Mouse (Mus musculus): Measurements from ENCODE around the gene Recql5. TPM values are rescaled to one million over a fixed set of nuclear protein-coding genes. Genes with fewer than 3 reads are reported as not detected.
A peak's percentile ranks its signal among the peaks of the same experiment; 100 is the strongest.
"Not testable (repeated sequence)": the region's sequence is repeated elsewhere in the genome, so short reads cannot be mapped to it uniquely, and the experiment has no call there.

Recql5 gene
- polyA plus RNA-seq, 1 experiment from 2014 or later: 23.9 TPM

DNA sequence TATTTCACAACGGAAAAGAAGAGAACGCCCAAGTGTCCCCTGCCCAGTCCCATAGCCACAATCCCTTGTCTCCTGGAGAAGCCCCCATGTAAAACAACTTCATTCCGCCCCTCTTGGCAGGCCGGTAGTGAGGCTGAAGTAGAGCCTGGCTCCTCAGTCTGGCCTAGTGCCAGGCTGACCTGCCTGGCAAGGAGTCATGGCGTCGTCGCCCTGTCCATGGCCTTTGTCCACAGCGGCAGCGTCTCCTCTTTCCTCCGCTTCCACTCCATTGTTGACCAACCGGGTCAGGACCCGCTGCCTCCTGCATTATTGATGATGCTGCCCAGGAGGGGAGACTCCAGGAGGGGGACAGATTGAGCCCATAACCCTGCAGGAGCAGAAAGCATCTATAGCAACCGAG is 75.3 kb downstream of the Recql5 start:
- Histone ChIP-seq H3K36me3 (0 out of 2 replicates have a peak, but pooled peaks cover 6% of the 10 kb centered on the region), H3K9me3 (replicated peaks) (no peaks in the 10 kb centered on the region), H3K4me1 (peaks cover 15% of the 10 kb centered on the region), H3K4me2 (replicated peaks) (no peak overlapping the region), H3K27me3 (peaks cover 61% of the 10 kb centered on the region), H3K27ac (replicated peaks) (no peak overlapping the region), H3K4me3 (replicated peaks) (no peak overlapping the region), H3K9ac (no peak overlapping the region)
- ATAC-seq (ENCODE audit: insufficient number of reproducible peaks, low FRiP score, low TSS enrichment, low read depth): no peak
- WGBS: 57% methylated on average over 13 of the region's 13 CpGs

GRCm38 (mm10) chr11:115857146-115857545 is 76.1 kb downstream of the Recql5 start:
- 89% methylated on average over 4 of the region's 4 CpGs for WGBS
- H3K27ac ChIP-seq (replicated peaks); H3K4me3 ChIP-seq (replicated peaks); H3K4me2 ChIP-seq (replicated peaks); H3K9ac ChIP-seq; H3K9me3 ChIP-seq (replicated peaks); ATAC-seq (ENCODE audit: insufficient number of reproducible peaks, low FRiP score, low TSS enrichment, low read depth); H3K36me3 ChIP-seq: not testable (repeated sequence)
- peaks cover 58% of the 10 kb centered on the region for H3K27me3 ChIP-seq
- H3K4me1 ChIP-seq: peaks cover 15% of the 10 kb centered on the region

DNA sequence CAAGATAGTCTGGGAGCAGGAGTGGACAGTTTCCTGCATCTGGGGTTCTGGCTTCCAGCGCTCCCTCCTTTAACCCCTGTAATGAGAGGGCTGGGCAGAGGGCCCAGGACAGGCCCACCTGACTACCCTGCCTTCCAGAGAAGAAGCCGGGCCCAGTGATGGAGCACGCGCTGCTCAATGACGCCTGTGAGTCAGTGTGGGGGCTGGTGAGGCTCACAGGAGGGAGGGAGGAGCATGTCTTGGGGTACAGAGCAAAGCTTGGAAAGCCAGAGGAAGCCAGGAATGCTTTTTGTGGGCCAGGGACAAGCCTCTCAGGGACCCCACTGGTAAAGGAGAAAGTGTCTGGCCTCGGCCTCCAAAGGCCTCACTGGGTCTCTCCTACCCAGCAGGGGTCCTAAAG is 78.6 kb downstream of the Recql5 start:
- no peak overlapping the region for H3K9ac ChIP-seq
- peaks cover 33% of the 10 kb centered on the region for H3K27me3 ChIP-seq
- ATAC-seq (ENCODE audit: insufficient number of reproducible peaks, low FRiP score, low TSS enrichment, low read depth): no peak
- 84% methylated on average over 6 of the region's 6 CpGs for WGBS
- no peak overlapping the region for H3K27ac ChIP-seq (replicated peaks)
- no peak overlapping the region for H3K4me3 ChIP-seq (replicated peaks)
- 0 out of 2 replicates have a peak, but pooled peaks cover 16% of the 10 kb centered on the region for H3K36me3 ChIP-seq
- H3K4me2 ChIP-seq (replicated peaks): no peak overlapping the region
- peaks cover 11% of the 10 kb centered on the region for H3K4me1 ChIP-seq
- no peaks in the 10 kb centered on the region for H3K9me3 ChIP-seq (replicated peaks)

DNA sequence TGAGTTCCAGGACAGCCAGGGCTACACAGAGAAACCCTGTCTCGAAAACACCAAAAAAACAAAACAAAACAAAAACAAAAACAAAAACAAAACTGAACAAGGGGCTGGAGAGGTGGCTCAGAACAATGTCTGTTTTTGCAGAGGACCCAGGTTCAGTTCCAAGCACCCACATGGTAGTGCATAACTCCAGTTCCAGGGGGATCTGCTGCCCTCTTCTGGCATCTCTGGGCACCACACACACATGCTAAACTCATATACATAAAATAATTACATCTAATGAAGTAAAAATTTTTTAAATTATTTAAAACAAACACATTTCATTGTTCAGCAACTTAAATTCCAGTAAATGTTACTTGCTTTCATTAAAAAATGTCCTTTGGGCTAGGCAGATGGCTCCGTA is 87.5 kb downstream of the Recql5 start:
- no peak for ATAC-seq (ENCODE audit: insufficient number of reproducible peaks, low FRiP score, low TSS enrichment, low read depth)
- no peak overlapping the region for H3K27ac ChIP-seq (replicated peaks)
- H3K9me3 ChIP-seq (replicated peaks): no peaks in the 10 kb centered on the region
- peaks cover 14% of the 10 kb centered on the region; the same call in 1 of the 2 replicates for H3K36me3 ChIP-seq
- H3K9ac ChIP-seq: no peak overlapping the region
- H3K27me3 ChIP-seq: no peaks in the 10 kb centered on the region
- WGBS: 96% methylated on average over 2 of the region's 2 CpGs
- H3K4me2 ChIP-seq (replicated peaks): no peak overlapping the region
- H3K4me1 ChIP-seq: peaks cover 12% of the 10 kb centered on the region
- no peak overlapping the region for H3K4me3 ChIP-seq (replicated peaks)

DNA sequence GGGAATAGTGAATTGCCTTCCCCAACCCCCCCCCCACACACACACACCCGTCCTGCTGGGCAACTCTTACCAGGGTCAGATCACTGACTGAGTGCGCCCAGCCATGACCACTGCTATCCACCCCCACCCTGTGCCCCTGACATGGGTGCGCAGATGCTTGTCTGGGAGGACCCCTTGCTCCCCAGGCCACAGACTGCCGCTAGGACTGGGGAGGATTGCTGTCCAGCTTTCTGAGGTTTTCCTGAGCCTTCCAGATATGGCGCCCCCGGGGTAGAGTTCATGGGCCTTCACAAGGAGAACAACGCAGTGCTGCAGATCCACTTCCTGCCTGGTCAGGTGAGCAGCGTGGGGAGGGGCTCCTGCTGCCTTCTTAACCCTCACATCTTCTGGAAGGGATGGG is 89.0 kb downstream of the Recql5 start:
- Histone ChIP-seq H3K4me3 (replicated peaks) (no peak overlapping the region), H3K36me3 (peaks cover 9% of the 10 kb centered on the region; the same call in 1 of the 2 replicates), H3K4me1 (peaks cover 20% of the 10 kb centered on the region), H3K9ac (no peak overlapping the region), H3K27ac (replicated peaks) (no peak overlapping the region), H3K4me2 (replicated peaks) (no peak overlapping the region), H3K9me3 (replicated peaks) (no peaks in the 10 kb centered on the region), H3K27me3 (no peaks in the 10 kb centered on the region)
- 0 out of 2 replicates have a peak, but pooled peaks have one; percentile 62 for ATAC-seq (ENCODE audit: insufficient number of reproducible peaks, low FRiP score, low TSS enrichment, low read depth)
- 56% methylated on average over 8 of the region's 8 CpGs for whole genome bisulfite sequencing

DNA sequence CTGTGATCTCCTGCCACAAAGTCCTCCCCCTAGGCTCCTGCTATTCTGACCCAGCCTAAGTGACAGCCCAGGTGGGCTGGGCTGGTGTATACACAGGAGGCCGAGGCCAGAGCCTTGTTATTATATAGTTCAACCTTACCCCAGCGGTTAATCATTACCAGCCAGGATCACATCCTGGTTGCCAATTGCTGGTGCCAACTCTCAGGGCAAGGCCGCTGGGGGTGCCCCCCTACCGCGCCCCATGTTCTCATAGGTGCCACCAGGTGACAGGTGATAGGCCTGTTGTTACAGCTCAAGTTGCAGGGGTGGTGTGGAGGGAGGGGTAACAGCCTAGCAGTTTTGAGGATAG is 89.4 kb downstream of the Recql5 start:
- no peaks in the 10 kb centered on the region for H3K27me3 ChIP-seq
- 0 out of 2 replicates have a peak, but pooled peaks have one; percentile 22 for ATAC-seq (ENCODE audit: insufficient number of reproducible peaks, low FRiP score, low TSS enrichment, low read depth)
- H3K4me3 ChIP-seq (replicated peaks): no peak overlapping the region
- peaks cover 9% of the 10 kb centered on the region; the same call in 1 of the 2 replicates for H3K36me3 ChIP-seq
- no peaks in the 10 kb centered on the region for H3K9me3 ChIP-seq (replicated peaks)
- no peak overlapping the region for H3K9ac ChIP-seq
- peaks cover 24% of the 10 kb centered on the region for H3K4me1 ChIP-seq
- H3K27ac ChIP-seq (replicated peaks): no peak overlapping the region
- 81% methylated on average over 5 of the region's 5 CpGs for WGBS
- no peak overlapping the region for H3K4me2 ChIP-seq (replicated peaks)

GRCm38 (mm10) chr11:115843141-115843890 is 90.0 kb downstream of the Recql5 start:
- 75% methylated on average over 13 of the region's 14 CpGs for WGBS

More at GRCm38 (mm10) chr11:115843141-115843890, 90.0 kb downstream of the Recql5 start:
- H3K27ac ChIP-seq (replicated peaks): no peak overlapping the region
- ATAC-seq (ENCODE audit: insufficient number of reproducible peaks, low FRiP score, low TSS enrichment, low read depth): 0 out of 2 replicates have a peak, but pooled peaks have one; percentile 5
- H3K36me3 ChIP-seq: peaks cover 9% of the 10 kb centered on the region; the same call in 1 of the 2 replicates
- no peak overlapping the region for H3K9ac ChIP-seq
- no peak overlapping the region for H3K4me3 ChIP-seq (replicated peaks)
- H3K4me1 ChIP-seq: peaks cover 29% of the 10 kb centered on the region
- H3K9me3 ChIP-seq (replicated peaks): no peaks in the 10 kb centered on the region
- H3K4me2 ChIP-seq (replicated peaks): no peak overlapping the region
- no peaks in the 10 kb centered on the region for H3K27me3 ChIP-seq

Other genes with a start within 250 kb of the Recql5 start
- gene Grb2, start 224.9 kb downstream of the Recql5 start, polyA plus RNA-seq (2015; fragmentation: Nextera tagmentation; extraction: Ambion mirVana): 94.9 and 114 TPM in 2 replicates
- 24.2 and 25.0 TPM in 2 replicates for gene Tmem94, start 168.0 kb downstream of the Recql5 start, polyA plus RNA-seq (2015; fragmentation: Nextera tagmentation; extraction: Ambion mirVana)
- gene Caskin2, start 119.8 kb downstream of the Recql5 start, polyA plus RNA-seq (2015; fragmentation: Nextera tagmentation; extraction: Ambion mirVana): 19.0 TPM in 2 replicates
- gene Tsen54, start 118.8 kb downstream of the Recql5 start, polyA plus RNA-seq (2015; fragmentation: Nextera tagmentation; extraction: Ambion mirVana): 31.5 and 34.8 TPM in 2 replicates
- 21.8 and 22.6 TPM in 2 replicates for gene Llgl2, start 109.4 kb downstream of the Recql5 start, polyA plus RNA-seq (2015; fragmentation: Nextera tagmentation; extraction: Ambion mirVana)
- 0.54 and 0.57 TPM in 2 replicates for gene Myo15b, start 75.1 kb downstream of the Recql5 start, polyA plus RNA-seq (2015; fragmentation: Nextera tagmentation; extraction: Ambion mirVana)
- gene Smim5, start 33.5 kb downstream of the Recql5 start, polyA plus RNA-seq (2015; fragmentation: Nextera tagmentation; extraction: Ambion mirVana): 19.6 and 23.0 TPM in 2 replicates
- 1.6 and 2.6 TPM in 2 replicates for gene Smim6, start 21.5 kb downstream of the Recql5 start, polyA plus RNA-seq (2015; fragmentation: Nextera tagmentation; extraction: Ambion mirVana)
- gene Sap30bp, start 195 bp downstream of the Recql5 start, polyA plus RNA-seq (2015; fragmentation: Nextera tagmentation; extraction: Ambion mirVana): 32.9 and 38.1 TPM in 2 replicates
- 21.1 and 21.5 TPM in 2 replicates for gene Itgb4, start 41.2 kb upstream of the Recql5 start, polyA plus RNA-seq (2015; fragmentation: Nextera tagmentation; extraction: Ambion mirVana)
- gene Galk1, start 79.2 kb upstream of the Recql5 start, polyA plus RNA-seq (2015; fragmentation: Nextera tagmentation; extraction: Ambion mirVana): 173 and 176 TPM in 2 replicates
- 1,738 and 1,786 TPM in 2 replicates for gene H3f3b, start 94.5 kb upstream of the Recql5 start, polyA plus RNA-seq (2015; fragmentation: Nextera tagmentation; extraction: Ambion mirVana)
- 36.8 and 42.2 TPM in 2 replicates for gene Unk, start 96.8 kb upstream of the Recql5 start, polyA plus RNA-seq (2015; fragmentation: Nextera tagmentation; extraction: Ambion mirVana)
- gene Unc13d, start 144.5 kb upstream of the Recql5 start, polyA plus RNA-seq (2015; fragmentation: Nextera tagmentation; extraction: Ambion mirVana): 4.3 and 4.8 TPM in 2 replicates
- 68.6 and 90.8 TPM in 2 replicates for gene Wbp2, start 153.5 kb upstream of the Recql5 start, polyA plus RNA-seq (2015; fragmentation: Nextera tagmentation; extraction: Ambion mirVana)
- 25.1 and 27.6 TPM in 2 replicates for gene Trim47, start 193.7 kb upstream of the Recql5 start, polyA plus RNA-seq (2015; fragmentation: Nextera tagmentation; extraction: Ambion mirVana)
- gene Trim65, start 197.7 kb upstream of the Recql5 start, polyA plus RNA-seq (2015; fragmentation: Nextera tagmentation; extraction: Ambion mirVana): 5.2 and 6.1 TPM in 2 replicates
- gene Mrpl38, start 205.4 kb upstream of the Recql5 start, polyA plus RNA-seq (2015; fragmentation: Nextera tagmentation; extraction: Ambion mirVana): 86.9 and 93.7 TPM in 2 replicates
- 36.9 and 44.9 TPM in 2 replicates for gene Fbf1, start 234.7 kb upstream of the Recql5 start, polyA plus RNA-seq (2015; fragmentation: Nextera tagmentation; extraction: Ambion mirVana)

Measured in embryonic facial prominence, embryonic 15.5 days (tissue).